Mouse (Mus musculus) spleen, postnatal 4 days (tissue): Measurements from ENCODE around the gene Spem1.

Source experiments
- DNase-seq, 2 experiments: peaks; one replicate each; pipeline ENCODE4 v3.0.0; 2022; ENCODE audit warnings: low spot score in 2 of 2

The Spem1 gene

DNA sequence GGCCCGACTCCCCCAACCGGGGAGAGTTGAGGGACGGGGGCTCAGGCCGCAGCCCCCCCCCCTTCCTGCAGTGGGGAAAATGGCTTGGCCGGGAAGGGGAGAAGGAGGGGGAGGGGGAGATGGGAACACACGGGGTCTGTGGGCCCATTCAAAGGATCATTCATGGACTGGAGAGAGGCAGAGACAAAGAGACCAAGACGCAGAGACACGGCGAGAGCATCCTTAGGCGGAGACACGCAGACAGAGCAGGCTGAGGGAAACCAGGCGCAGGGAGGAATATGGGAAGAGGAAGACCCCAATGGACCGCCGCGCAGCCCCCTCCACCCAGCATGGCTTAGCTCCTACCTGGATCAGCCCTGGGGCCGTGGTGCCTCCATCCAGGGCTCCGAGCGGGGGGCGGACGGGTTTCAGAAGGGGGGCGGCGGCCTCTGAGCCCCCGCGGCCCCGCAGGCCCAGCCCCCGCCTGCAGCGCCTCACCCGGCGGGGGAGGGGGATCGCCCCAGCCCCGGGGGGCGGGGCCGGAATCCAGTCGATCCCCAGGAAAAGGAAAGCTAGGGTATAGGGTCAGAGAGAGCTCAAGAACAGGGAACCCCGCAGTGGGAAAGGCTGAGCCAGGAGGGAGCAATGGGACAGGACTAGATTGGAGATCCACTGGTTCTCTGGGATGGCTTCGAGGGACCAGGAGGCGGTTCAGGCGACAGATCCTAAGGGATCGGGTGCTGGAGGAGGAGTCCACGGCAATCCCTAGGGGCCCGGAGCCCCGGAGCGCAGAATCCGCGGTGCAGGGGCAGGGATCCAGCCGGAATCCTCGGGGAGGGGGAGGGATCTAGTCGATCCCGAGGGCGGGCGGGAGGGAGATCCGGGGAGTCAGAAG, 15.0 kb upstream of the Spem1 start:
- DNase-seq = peak in 1 of 2 experiments; percentile 72

DNA sequence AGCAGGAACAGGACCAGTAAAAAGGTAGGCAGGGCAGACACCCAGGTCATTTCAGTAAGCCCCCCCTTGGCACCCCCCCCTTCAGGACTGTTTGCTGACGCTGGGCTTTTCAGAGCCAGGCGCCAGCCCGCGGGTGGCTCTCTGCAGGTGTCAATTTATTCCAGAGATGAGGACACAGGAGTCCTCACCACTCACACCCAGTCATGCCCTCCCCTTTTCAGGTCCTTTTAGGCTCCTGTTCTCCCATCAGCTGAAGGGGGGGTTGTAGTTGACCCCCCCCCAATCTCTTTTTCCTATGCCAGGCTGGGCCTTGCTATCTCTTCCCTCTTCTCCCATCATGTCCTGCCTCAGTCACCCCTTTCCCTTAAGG, 14.0 kb upstream of the Spem1 start:
- DNase-seq = no peak

DNA sequence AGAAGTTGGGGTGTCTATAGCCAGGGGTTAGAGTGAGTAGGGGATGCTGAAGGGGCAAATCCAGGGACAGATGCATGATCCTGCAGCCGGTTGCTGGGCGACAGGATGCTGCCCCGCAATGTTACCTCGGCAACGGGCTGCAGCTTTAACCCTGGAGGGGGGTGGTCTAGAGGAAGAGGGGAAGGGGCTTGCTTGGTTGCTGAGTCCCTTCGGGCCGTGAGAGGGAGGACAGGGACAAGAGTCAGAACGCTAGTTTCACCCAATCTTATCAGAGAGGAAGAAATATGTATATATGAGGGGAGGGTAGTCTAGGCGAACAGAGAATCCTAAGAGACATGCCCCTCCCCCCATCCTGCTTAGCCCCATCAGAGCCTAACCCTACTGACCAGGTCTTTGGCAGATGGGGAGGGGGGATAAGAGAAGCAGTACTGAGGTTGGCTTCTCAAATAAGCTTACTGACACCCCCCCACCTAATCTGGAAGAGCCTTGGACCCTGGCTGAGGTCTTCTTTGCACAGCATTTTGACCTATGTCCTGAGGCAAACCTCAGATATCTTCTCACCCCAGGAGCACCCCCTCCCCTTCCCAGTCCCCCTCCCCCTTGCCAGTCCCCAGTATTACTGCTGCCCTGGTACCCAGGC, 13.5 kb upstream of the Spem1 start:
- no peak for DNase-seq

DNA sequence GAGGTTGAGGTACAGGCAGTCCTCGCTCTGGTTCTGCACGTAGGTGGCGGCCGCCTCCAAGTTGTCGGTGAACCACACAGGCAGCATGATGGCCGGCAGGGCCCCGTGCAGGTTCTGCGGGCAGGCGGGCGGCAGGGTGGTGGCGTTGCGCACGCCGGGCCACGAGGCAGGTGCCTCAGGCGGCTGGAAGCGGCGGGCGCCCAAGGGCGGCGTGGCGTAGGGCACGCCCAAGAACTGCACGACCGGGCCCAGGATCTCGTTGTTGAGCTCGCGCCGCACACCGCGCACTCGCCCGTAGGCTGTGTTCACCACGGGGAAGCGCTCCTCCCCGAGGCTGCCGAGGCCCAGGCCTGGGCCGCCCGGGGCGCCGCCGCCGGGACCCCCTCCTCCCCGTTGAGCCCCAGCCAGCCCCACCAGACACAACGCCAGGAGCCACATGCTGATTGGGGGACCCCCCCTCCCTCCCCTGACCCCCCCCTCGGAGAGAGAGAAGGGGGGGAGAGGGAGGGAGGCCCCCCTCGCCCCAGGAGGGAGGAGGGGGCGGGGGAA, 12.1 kb upstream of the Spem1 start:
- DNase-seq = peak; percentile 65 to 86

DNA sequence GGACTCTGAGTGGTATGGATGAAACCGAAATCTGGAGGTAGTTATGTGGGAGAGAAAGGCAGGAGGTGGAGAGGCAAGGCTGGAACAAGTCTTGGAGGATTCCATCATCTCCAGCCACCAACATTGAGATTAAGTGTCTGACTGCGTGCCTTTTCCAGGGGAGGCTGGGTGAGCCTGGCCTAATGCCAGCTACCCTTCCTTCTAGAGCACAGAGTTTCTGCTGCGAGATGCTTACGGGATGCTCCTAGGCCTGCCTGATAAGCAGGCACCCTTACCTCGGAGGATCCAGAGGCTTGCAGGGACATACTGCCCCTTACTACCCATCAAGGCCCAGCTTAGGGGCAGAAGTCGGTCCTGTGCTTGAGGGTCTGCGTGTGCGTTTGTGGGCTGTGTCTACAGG, 11.6 kb upstream of the Spem1 start:
- DNase-seq = no peak

DNA sequence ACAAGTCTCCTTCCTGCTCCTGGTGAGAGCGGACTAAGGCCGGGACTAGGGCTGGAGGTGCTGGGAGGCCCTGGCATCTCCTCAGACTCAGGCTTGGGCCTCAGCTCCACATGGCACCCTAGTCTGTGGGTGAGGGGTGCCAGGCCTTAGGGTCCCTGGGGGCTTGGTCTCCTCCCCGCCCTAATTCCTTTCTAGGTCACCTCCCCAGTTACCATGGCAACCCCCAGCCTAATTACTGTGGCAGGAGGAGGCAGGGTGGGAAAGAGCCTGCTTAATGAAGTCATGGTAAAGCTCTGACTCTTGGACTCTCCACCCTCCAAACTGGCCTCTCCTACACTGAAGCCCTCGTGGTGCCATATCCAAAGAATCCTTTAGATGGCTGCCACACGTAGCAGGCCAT, 6.9 kb upstream of the Spem1 start:
- DNase-seq = no peak

DNA sequence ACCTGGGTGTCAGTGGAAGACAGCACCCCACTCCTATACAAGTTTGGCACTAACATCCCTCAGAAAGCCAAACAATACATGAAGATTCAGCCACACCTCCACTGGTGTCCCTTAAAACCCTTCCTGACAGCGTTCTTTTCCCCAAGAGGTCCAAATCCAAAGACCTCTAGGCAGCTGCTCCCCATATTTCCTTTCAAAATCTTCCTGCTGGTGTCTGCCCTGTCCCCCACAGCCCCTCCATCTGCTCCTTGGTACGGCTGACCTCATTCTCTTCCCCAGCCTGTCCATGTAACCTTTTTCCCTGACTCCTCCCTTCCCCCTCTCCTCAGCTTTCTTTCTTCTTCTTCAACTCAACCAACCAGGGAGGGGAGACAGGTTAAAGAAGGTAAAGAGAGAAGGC, 1.5 kb upstream of the Spem1 start:
- DNase-seq = no peak

DNA sequence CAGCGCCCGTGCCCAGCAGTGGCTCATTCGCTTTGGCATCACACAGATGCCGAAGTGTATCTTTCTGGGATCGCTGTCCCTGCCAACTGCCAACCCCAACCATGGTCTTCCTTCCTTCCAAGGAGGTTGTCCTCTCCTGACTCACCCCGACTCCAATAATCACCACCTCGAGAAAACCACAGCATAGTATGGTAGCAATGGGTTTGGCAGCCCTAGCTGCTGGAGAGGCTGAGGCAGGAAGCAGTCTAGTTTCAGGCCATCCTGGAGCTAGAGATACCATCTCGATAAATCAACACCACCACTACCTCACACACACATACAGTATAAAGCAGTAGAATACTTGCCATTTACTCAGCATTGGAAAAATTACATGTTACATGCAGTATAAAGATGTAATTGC, 3.1 kb downstream of the Spem1 start:
- no peak for DNase-seq

DNA sequence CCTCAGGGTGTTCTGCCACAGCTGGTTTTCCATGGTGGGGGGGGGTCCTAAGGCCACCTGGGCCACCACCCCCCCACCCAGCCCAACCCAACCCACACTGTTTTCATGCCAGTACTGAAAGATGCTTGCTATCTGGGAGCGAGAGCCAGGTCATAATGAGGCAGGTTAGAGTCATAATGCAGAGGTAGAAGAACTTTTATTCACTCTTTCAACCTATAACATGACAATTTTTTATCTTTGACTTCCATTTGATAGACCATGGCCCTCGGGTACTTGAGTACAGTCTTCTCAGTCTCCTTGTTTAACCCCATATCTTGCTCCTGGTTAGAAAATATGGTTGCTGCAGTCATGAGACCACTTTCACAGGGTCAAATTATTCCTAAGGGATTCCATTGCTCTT, 3.6 kb downstream of the Spem1 start, which contains the start of gene Spem2:
TSS of gene Spem2 (minus strand) at position 101 of the 400 bp plus-strand sequence.
- no peak for DNase-seq

DNA sequence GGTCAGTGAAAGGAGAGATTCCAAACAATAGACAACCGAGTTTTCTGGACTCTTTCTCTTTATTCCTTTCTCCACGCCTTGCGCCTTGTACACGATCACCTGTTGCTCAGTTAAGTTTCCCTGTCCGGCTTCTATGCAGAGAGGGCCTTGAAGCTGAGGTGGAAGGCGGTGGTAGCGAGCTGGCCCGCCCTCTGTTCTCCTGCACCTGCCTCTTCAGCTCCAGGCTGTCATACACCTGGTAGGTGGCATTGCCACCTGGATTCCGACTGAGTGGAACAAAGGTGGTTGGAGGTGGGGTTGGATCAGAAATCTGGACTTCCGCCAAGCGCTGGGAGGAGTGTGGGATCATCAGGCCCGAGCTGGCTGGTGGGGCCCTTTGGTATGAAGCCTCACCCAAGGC, 5.5 kb downstream of the Spem1 start:
- peak in 1 of 2 experiments; percentile 61 for DNase-seq

DNA sequence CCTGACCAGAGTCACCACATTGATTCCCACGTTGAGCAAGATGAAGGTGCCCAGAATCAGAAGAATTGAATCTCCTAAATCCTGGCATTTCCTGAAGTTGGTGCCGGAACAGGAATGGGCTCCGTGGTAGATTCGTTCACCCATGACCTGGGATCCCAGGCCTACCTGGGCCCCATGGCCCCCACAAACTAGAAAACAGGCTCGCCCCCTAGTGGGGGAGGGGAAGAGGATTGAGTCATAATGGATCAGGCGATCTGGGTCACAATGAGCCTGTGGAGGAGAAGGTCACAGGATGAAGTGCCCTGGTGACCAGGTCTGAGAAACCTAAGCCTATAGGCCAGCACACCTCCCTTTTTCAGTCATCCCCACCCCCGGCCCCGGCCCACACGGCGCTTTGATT, 6.8 kb downstream of the Spem1 start, which contains the start of gene Gm39566:
TSS of gene Gm39566 (minus strand) at position 144 of the 400 bp plus-strand sequence.
- peak in 1 of 2 experiments; percentile 61 for DNase-seq

DNA sequence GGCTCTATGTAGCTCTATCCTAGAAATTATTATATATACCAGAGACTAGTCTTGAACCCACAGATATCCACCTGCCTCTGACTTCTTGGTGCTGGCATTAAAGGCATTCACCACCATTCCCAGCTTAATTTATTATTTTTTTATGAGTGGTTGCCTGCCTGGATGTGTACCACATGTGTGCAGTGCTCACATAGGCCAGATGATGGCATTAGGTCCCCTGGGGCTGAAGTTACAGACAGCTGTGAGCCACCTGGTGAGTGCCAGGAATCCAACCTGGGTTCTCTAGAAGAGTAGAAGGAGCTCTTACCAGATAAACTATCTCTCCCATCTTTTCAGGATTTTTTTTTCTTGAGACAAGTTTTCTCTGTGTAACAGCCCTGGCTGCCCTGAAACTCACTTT, 11.7 kb downstream of the Spem1 start:
- no peak for DNase-seq

DNA sequence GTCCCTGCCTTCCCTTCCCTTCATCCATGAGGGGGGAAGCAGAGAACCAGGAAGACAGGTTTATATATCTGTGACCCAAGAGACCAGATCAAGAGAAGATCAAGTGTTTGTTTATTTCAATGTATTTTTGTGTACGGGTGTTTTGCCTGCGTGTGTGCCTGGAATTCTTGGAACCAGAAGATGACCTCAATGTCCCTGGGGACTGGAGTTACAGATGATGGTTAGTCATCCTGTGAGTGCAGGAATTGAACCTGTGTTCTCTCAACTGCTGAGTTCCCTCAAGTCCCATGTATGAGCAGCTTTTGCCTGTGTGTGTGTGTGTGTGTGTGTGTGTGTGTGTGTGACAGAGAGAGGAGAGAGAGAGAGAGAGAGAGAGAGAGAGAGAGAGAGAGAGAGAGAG, 14.3 kb downstream of the Spem1 start:
- DNase-seq = no peak

DNA sequence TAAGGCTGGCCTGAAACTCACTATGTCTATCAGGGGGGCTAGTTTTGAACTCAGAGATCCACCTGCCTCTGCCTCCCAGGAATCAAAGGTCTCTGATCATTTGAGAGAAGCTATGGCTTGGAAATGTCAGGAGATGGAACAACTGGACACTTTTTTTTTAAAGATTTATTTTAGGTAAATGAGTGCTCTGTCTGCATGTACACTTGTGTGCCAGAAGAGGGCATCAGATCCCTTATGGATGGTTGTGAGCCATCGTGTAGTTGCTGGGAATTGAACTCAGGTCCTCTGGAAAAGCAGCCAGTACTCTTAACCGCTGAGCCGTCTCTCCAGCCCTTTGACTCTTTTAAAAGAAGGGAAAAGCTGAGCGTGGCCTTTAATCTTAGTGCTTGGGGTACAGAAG, 15.6 kb downstream of the Spem1 start:
- no peak for DNase-seq

DNA sequence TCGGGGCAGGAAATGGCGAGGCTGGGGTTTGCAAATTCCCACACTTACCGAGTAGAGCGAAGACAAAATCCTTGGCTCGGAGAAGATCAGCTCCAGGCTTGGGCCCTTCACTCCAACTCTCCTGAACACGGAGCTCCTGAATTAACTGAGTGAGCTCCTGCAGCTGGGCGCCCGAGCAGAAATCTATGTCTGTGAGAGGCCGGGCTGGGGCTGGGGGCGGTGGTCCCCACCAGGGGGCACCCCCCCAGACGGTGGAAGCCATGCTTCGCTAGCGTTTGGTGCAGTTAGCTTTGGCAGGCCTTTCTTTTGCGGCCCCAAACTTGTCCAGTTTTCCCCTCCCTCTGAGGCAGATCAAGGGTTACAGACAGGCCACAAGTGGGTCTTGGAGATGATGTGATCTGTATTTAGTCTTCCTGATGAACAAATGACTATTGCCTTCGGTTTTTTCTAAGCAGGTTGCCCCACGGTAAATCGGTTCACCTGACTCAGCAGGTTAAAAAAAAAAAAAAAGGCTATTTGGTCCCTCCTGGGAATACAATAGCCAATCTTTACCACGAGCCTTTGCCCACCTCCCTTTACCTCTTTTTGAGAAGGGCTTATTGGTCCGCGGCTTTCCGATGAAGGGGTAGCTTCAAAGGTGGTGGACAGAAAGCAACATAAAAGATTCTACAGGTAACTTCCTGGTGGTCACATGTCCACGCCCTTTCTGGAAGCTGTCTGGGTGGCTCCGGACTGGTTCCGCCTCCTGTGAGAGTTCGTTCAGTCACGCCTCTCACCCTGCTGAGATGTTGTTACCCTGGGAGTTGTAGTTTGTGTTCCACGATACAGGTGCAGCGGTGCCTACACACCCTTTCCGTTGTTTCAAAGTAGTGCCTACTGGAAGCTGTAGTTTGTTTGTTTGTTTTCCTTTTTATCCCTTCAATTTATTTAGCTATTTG, 16.7 kb downstream of the Spem1 start, which contains the start of gene Tmem102:
TSS of gene Tmem102 (minus strand) at position 653 of the 938 bp plus-strand sequence.
- no peak for DNase-seq

DNA sequence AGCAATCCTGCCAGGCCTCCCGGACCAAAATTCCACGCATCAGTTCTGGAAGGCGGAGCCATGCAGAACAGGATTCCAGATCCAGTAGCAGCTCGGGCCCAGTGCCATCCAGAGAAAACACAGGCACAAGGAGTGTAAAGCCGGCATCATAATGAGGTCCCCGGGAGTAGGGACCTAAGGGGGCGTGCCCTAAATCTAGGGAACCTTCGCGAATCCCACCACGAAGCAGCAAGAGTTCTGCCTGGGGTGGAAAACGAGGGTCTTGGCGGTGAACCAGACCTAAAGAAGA, 17.4 kb downstream of the Spem1 start:
- no peak for DNase-seq

DNA sequence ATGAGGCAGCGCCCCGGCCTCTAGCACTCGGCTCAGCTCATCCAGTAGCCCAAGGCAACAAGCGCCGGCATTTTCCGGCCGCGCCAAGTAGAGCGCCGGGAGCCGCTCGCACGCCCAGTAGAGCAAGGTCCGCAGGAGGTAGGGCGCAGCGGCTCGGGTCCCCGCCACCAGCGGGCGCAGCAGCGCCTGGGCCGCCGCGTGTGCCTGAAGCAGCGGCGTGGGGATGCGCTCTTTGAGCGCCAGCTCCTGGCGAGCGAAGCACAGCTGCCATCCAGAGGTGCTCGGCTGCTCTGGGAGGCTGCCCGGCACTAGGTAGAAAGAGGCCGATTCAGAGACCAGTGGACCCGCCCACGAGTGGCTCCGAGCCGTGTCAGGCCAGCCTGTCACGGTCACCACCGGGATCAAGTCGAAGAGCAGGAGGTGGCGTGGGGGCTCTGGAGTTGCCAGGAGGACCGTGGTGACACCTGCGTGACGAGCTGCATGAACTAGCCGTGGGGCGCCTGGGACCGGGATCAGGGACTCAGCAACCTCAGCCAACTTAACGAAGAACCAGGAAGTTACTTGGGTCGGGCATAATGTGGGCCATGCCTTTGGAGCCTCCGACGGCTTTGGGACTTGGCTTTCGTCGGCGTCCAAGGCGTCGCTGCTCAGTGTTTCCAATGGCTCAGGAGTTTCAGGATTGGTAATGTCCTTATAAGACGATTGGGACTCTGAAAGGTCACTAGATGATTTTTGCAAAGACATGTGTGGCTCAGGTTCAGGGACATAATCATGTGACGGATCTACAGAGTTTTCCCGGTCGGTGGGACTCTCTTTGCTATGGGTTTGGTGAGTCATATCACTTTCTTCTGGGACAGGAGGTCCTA, 18.0 kb downstream of the Spem1 start:
- DNase-seq = peak; percentile 65 to 86

DNA sequence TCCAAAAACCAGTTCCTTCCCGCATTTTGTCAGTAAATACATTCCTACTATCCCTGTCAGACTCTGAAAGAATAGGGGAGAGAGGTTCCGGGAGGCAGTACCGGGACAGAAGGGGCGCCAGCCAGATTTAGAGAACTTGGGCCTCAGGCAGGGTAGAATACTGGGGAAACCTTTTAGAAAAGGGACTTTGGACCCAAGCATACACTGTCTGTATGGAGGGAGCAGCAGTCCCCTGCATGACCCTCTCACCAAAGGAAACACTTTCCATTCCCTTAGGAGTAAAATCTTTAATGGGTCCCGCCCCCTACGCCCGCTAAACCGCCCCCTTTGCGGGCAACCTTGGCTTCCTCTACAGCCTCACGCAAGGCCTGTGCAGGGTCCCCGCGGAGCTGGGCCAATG, 18.7 kb downstream of the Spem1 start:
- no peak for DNase-seq

DNA sequence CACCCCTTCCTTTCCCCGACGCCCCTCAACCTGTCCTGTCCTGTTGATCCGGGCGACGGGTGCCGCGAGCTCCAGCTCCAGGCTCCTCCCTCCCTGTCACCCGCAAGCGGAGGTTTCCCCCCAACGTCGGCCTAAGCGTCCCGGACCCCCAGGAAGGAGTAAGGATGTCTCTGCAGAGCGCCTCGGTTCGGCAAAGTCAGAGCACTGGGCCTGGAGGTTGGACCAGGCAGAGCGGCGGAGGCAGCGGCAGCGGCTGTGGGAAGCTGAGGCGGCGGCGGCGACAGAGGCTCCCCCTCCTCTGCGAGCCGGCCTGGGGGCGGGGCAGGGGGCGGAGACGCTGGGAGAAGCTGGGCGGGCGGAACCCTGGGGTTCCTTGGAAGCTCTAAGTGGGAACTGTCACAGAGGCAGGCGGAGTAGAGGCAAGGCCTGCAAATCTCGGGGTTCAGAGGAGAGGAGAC, 19.3 kb downstream of the Spem1 start:
- DNase-seq = peak; percentile 50 to 74

DNA sequence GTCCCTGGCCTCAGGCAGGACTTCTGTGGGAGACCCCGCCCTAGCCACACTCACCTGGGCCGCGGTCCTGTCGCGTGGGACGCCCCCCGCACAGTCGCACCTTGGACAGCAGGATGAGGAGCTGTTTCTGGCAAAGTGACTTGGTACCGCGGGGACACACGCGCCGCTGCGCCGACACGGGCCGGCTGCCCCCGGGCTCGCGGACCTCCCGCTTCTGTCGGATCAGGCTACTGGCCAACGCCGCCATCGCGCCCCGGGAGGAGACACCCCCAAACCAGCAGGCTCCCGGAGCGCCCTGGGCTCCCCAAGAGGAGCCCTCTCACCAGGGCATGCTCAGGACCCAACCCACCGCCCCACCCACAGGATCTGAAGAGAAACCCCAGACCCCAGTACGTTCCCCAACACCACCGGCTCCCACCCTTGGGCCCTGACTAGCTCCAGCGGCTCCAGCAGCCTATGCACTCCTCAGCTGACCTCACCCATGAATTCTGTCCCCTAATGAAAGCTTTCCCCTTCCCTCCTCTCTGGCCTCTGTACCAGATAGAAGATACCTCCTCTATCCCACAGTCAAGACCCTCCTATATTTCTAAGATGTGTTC, 20.5 kb downstream of the Spem1 start, which contains the start of gene Fgf11:
TSS of gene Fgf11 (minus strand) at position 479 of the 599 bp plus-strand sequence.
- DNase-seq = peak in 1 of 2 experiments; percentile 68
